Mouse (Mus musculus) kidney, embryonic 16.5 days (tissue): ENCODE data around the gene Tnn. TPM values are rescaled to one million over a fixed set of nuclear protein-coding genes. Genes with fewer than 3 reads are reported as not detected.
A peak's percentile ranks its signal among the peaks of the same experiment; 100 is the strongest.

Experiments
- ATAC-seq: fragments of 200-750 bp; cut with Nextera tagmentation; 2 replicates; pipeline ENCODE4 v1.8.0; 2017; ENCODE audit warnings: moderate TSS enrichment; ENCODE audit not compliant: low FRiP score, low TSS enrichment
- H3K27ac ChIP-seq: fragments of 300-500 bp; sonication (generic); 2 replicates; pipeline ENCODE4 v1.5.1; 2014; ENCODE audit warnings: low read length
- H3K27me3 ChIP-seq: fragments of 300-500 bp; sonication (generic); 2 replicates; pipeline ENCODE4 v1.6.1; 2014; ENCODE audit warnings: low read length, control low read depth, mixed read lengths; ENCODE audit not compliant: insufficient read depth
- H3K36me3 ChIP-seq: fragments of 300-500 bp; sonication (generic); 2 replicates; pipeline ENCODE4 v1.6.1; 2014; ENCODE audit warnings: low read length, control low read depth, mixed read lengths; ENCODE audit not compliant: insufficient read depth
- H3K4me1 ChIP-seq: fragments of 300-500 bp; sonication (generic); 2 replicates; pipeline ENCODE4 v1.6.1; 2014; ENCODE audit warnings: low read length, control low read depth, mixed read lengths; ENCODE audit not compliant: insufficient read depth
- H3K4me2 ChIP-seq: fragments of 300-500 bp; sonication (generic); replicated peaks from 2 replicates; pipeline ENCODE4 v1.6.1; 2014; ENCODE audit warnings: low read depth, low read length
- H3K4me3 ChIP-seq: fragments of 300-500 bp; sonication (generic); 2 replicates; pipeline ENCODE4 v1.5.1; 2014; ENCODE audit warnings: mild to moderate bottlenecking, low read length
- H3K9ac ChIP-seq: fragments of 300-500 bp; sonication (generic); replicated peaks from 2 replicates; pipeline ENCODE4 v1.6.1; 2014; ENCODE audit warnings: low read length
- H3K9me3 ChIP-seq: fragments of 300-500 bp; sonication (generic); 2 replicates; pipeline ENCODE4 v1.6.1; 2016; ENCODE audit warnings: low read length, control low read depth
- WGBS: fragments of 180-500 bp; shearing (Covaris S2); extraction: QIAGEN DNeasy Blood & Tissue Kit; methylation state at CpG from one replicate; pipeline ENCODE4 v1.1.7; 2014; 5-methylcytosine and 5-hydroxymethylcytosine counted together
- polyA plus RNA-seq: library from polyadenylated mRNA; unstranded; fragments of >200 nt; fragmentation: Nextera tagmentation; extraction: Ambion mirVana; gene quantifications from 2 replicates; pipeline ENCODE4 v1.2.1, GENCODE M21; 2015

Gene Tnn
- 0.66 and 0.91 TPM in 2 replicates for polyA plus RNA-seq

GRCm38 (mm10) chr1:160153480-160153879 lies at the start of gene Tnn:
Gene Tnn, minus strand, starts transcription at chr1:160153580.
- no peak within 1 kb of the TSS for H3K4me3 ChIP-seq
- no peaks in the 10 kb centered on the region for H3K9me3 ChIP-seq
- H3K27me3 ChIP-seq: no peaks in the 10 kb centered on the region
- H3K9ac ChIP-seq: no peak within 1 kb of the TSS
- no peak within 1 kb of the TSS for H3K4me2 ChIP-seq
- 49% methylated on average over 8 of the region's 8 CpGs for WGBS
- no peak within 1 kb of the TSS for H3K27ac ChIP-seq
- no peaks in the 10 kb centered on the region for H3K36me3 ChIP-seq
- no peak for ATAC-seq
- H3K4me1 ChIP-seq: no peaks in the 10 kb centered on the region

DNA sequence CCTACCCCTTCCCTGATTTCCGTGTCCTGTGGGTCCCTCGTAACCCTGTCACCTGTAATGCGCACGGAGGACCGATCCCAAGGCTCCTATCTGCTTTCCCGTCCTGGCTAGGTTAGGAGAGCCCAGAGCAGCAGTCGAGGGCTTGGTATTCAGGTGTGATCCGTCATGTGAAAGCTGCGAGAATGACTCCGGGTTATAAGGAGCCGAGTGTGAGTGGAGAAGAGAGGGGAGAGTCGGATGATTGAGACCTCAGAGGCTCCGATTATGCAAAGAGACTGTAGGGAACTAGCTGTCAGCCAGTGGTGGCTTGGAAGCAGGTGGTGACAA lies 41.9 kb upstream of the Tnn start:
- no peaks in the 10 kb centered on the region for H3K27me3 ChIP-seq
- under 1% methylated on average over 13 of the region's 13 CpGs for WGBS

DNA sequence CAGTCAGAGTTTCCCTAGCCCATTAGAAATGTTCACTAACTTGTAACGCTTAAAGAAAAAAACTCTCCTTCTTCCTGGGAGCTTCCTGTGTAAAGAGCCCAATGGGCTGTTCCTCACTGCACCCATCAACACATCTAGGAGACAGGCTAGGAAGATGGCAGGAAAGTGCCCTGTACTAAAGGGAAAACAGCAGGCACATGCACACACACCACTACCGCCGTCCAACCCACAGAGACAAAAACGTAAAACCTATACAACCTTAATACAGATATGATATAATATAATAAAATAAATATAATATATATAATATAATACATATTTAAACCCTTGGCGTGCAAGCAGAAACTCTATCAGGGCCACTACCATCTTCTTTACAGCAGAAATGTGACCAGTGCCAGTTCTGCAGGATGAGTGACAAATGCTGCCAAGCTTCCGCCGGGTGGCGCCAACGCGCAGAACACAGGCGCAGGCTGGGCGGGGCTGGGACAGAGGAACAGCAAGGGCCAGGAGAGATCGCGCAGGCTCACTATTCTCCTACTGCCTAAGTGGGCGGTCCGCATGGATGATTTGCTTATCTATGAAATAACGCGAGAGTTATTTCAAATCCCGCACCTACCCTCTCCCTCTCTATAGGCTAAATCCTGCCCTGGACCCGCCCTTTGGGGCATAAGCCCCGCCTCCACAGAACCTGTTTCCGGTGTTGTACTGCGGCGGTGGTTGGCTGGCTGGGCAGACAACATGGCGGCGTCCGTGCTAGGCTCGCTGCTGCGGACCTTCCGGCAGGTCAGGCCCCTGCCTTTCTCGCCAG lies 41.4 kb upstream of the Tnn start, which contains the start of gene Mrps14:
TSS of gene Mrps14 (plus strand) at position 687 of the 808 bp plus-strand sequence.
- H3K4me1 ChIP-seq: peaks cover 7% of the 10 kb centered on the region
- H3K9ac ChIP-seq: peak within 1 kb of the TSS; percentile 89

More for the DNA sequence above, 41.9 kb upstream of the Tnn start:
- H3K36me3 ChIP-seq: peaks cover 18% of the 10 kb centered on the region
- peak overlapping the region; percentile 84 for H3K4me3 ChIP-seq
- peak overlapping the region; percentile 86 for H3K4me2 ChIP-seq
- H3K9ac ChIP-seq: peak overlapping the region; percentile 89
- no peaks in the 10 kb centered on the region for H3K9me3 ChIP-seq
- H3K4me1 ChIP-seq: peaks cover 7% of the 10 kb centered on the region
- no peak; the same call in 1 of the 2 replicates for ATAC-seq
- H3K27ac ChIP-seq: peak overlapping the region; percentile 70

GRCm38 (mm10) chr1:160184506-160184905 lies 31.1 kb upstream of the Tnn start:
- Histone ChIP-seq H3K27me3 (no peaks in the 10 kb centered on the region), H3K27ac (no peak overlapping the region), H3K4me1 (0 out of 2 replicates have a peak, but pooled peaks cover 3% of the 10 kb centered on the region), H3K9me3 (no peaks in the 10 kb centered on the region), H3K4me3 (no peak overlapping the region), H3K4me2 (no peak overlapping the region; the same call in 1 of the 2 replicates), H3K9ac (no peak overlapping the region), H3K36me3 (no peaks in the 10 kb centered on the region)
- ATAC-seq: peak; percentile 75; the same call in 1 of the 2 replicates
- 9% methylated on average over 5 of the region's 5 CpGs for WGBS

More for the DNA sequence above, 41.4 kb upstream of the Tnn start, which contains the start of gene Mrps14:
- peak; percentile 100 for ATAC-seq
- no peaks in the 10 kb centered on the region for H3K9me3 ChIP-seq
- no peaks in the 10 kb centered on the region for H3K27me3 ChIP-seq
- 6% methylated on average over 31 of the region's 31 CpGs for WGBS
- peak within 1 kb of the TSS; percentile 86 for H3K4me2 ChIP-seq
- peak within 1 kb of the TSS; percentile 70 for H3K27ac ChIP-seq
- H3K4me3 ChIP-seq: peak within 1 kb of the TSS; percentile 84
- peaks cover 16% of the 10 kb centered on the region for H3K36me3 ChIP-seq

- H3K36me3 ChIP-seq: no peaks in the 10 kb centered on the region
- H3K27me3 ChIP-seq: no peaks in the 10 kb centered on the region
- WGBS: 47% methylated on average over 4 of the region's 4 CpGs
- H3K4me1 ChIP-seq: 0 out of 2 replicates have a peak, but pooled peaks cover 3% of the 10 kb centered on the region
- H3K9ac ChIP-seq: no peak overlapping the region
- no peak overlapping the region for H3K4me2 ChIP-seq
- no peak overlapping the region for H3K27ac ChIP-seq
- no peak overlapping the region for H3K4me3 ChIP-seq
- no peak for ATAC-seq
- H3K9me3 ChIP-seq: no peaks in the 10 kb centered on the region
These were observed 27.8 kb upstream of the Tnn start for GRCm38 (mm10) chr1:160181216-160181615.

GRCm38 (mm10) chr1:160176903-160177302 lies 23.5 kb upstream of the Tnn start:
- no peaks in the 10 kb centered on the region for H3K36me3 ChIP-seq
- ATAC-seq: no peak
- H3K4me2 ChIP-seq: no peak overlapping the region
- no peaks in the 10 kb centered on the region for H3K27me3 ChIP-seq
- H3K4me3 ChIP-seq: no peak overlapping the region
- H3K27ac ChIP-seq: no peak overlapping the region
- WGBS: 86% methylated on average over 8 of the region's 8 CpGs
- H3K9ac ChIP-seq: no peak overlapping the region
- H3K4me1 ChIP-seq: 0 out of 2 replicates have a peak, but pooled peaks cover 3% of the 10 kb centered on the region
- H3K9me3 ChIP-seq: no peaks in the 10 kb centered on the region

DNA sequence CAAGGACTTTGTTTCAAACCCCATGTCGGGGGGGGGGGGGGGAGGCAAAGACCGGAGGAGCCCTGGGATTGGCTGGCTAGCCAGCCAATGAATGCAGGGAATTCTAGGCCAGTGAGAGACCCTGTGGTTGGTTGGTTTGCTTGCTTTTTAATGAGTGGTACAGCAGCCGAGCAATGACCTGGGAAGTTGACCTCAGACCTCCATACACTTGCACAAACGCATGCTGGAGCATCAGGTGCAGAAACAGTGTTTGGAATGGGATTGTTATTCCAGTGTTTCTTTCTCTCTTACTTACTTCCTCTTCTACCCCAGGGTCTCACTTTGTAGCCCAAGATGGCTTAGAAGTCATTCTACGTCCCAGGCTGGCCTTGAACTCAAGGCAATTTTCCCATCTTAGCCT lies 13.2 kb upstream of the Tnn start:
- Histone ChIP-seq H3K36me3 (no peaks in the 10 kb centered on the region), H3K4me2 (no peak overlapping the region), H3K9ac (no peak overlapping the region), H3K4me3 (no peak overlapping the region), H3K27ac (no peak overlapping the region), H3K4me1 (no peaks in the 10 kb centered on the region), H3K27me3 (no peaks in the 10 kb centered on the region), H3K9me3 (no peaks in the 10 kb centered on the region)
- WGBS: 59% methylated on average over 3 of the region's 5 CpGs
- no peak for ATAC-seq

DNA sequence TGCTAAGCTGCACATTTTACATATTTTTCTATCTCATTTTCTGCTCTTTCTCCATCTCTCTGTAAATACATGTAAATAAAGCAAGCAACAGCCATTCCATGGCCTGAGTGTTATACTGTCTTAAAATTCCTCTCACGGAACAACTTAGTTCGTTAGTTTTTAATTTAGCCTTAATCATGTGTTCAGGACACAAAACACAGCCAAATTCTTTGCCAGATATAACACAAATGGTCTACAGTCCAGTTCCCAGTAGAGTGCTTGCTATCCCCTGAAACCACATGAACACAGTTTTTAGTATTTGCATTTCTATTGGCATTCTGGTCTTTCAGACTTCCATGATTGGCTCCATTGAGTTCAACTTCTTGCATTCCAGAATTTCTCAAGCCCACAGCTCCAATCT lies 4.8 kb upstream of the Tnn start:
- Histone ChIP-seq H3K36me3 (no peaks in the 10 kb centered on the region), H3K9ac (no peak overlapping the region), H3K4me2 (no peak overlapping the region), H3K27me3 (no peaks in the 10 kb centered on the region), H3K4me1 (no peaks in the 10 kb centered on the region), H3K9me3 (no peaks in the 10 kb centered on the region), H3K4me3 (no peak overlapping the region), H3K27ac (no peak overlapping the region)
- WGBS: 88% methylated on average over 2 of the region's 2 CpGs
- ATAC-seq: no peak

GRCm38 (mm10) chr1:160150726-160151125 lies 2.7 kb downstream of the Tnn start:
- H3K9me3 ChIP-seq: no peaks in the 10 kb centered on the region
- no peak overlapping the region for H3K4me2 ChIP-seq
- ATAC-seq: no peak
- H3K27me3 ChIP-seq: no peaks in the 10 kb centered on the region
- H3K4me1 ChIP-seq: no peaks in the 10 kb centered on the region; the same call in 1 of the 2 replicates
- H3K27ac ChIP-seq: no peak overlapping the region
- no peak overlapping the region for H3K9ac ChIP-seq
- no peaks in the 10 kb centered on the region for H3K36me3 ChIP-seq
- no peak overlapping the region for H3K4me3 ChIP-seq
- WGBS: 66% methylated on average over 3 of the region's 3 CpGs

- Histone ChIP-seq H3K27me3 (no peaks in the 10 kb centered on the region), H3K4me1 (no peaks in the 10 kb centered on the region; the same call in 1 of the 2 replicates), H3K9ac (no peak overlapping the region), H3K4me3 (no peak overlapping the region), H3K9me3 (no peaks in the 10 kb centered on the region), H3K4me2 (no peak overlapping the region), H3K36me3 (no peaks in the 10 kb centered on the region), H3K27ac (no peak overlapping the region)
- ATAC-seq: no peak
- WGBS: 45% methylated on average over 11 of the region's 11 CpGs
These were observed 4.0 kb downstream of the Tnn start for GRCm38 (mm10) chr1:160149291-160149906.
